Mouse (Mus musculus) R1 (cell line): Measurements from ENCODE around the gene Sox18.

Experiments
- DNase-seq: peaks from one replicate; pipeline ENCODE4 v3.0.0-alpha.2; 2018; ENCODE audit warnings: low read depth, low spot score

Sox18 gene

GRCm38 (mm10) chr2:181680716-181681117 lies 9.3 kb upstream of the Sox18 start:
- no peak for DNase-seq

DNA sequence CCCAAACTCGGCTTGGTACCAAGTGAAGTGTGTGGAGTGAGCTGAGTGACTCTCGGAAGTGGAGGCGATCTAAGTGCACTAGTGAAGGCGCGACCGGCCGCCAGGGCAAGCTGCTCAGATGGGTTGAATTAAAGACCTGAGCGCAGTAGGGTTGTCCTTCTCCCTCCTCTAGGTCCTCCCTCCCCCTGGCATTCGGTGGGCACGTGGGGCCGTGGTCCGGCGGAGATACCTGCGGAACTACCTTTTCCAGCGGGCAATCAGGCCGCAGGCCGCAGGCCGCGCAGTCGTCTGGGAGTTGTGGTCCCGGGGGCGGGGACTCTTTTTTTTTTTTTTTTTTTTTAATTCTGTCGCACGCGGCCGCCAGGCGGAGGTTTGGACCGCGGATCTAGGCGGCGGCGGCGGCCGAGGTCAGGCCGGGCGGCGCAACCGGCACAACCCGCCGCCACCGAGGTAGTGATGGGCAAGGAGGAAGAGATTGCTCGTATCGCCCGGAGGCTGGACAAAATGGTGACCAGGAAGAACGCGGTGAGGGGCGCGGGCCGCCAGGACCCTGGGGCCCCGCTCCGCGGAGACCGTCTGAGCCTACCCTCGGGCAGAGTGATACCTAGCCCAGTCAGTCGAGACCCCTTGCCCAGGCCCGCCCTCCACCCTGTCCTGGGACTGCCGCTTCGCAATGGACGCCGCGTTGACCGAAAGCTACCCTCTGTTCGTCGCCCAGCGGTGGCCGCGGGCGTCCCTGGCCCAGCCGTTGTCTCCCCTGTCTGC lies 8.7 kb upstream of the Sox18 start, which contains the start of gene Tcea2:
Gene Tcea2 (plus strand): TSS at position 360 of the 765 bp plus-strand sequence.
- peak; percentile 76 for DNase-seq

DNA sequence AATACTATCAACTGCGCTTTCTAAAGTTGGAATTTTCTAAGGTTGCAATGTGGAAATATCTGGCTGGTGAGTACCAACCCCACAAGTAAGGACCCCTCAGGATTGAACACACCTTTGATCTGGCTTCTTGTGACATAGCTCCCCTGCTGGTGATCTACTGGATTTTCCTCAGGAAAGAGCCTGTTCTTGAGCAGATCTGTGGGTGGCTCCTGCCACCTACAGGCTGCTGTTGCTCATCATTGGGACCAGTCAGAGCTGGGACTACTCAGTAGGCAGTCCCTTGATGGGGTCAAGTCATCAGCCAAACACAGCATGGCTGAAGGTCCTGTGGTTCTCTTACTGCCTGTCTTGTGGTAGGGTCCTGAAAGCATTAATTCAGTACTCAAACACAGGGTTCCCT lies 7.3 kb upstream of the Sox18 start:
- DNase-seq, result peak; percentile 91

DNA sequence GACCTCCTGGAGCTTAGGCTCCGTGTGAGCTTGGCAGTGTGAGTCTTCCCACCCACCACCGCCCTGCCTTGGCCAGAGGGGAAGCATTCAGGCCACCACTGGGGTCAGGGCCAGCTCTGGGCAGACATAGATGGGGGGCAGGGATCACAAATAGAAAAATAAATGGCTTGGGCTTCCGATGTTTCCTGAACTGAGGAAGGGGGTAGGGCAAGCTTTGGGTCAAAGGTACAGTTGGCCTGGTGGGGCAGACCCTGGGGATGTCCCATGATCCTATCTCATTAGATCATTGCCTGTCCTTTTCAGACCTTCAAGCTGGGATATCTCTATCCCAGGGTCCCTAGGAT lies 6.3 kb upstream of the Sox18 start:
- DNase-seq, result no peak

DNA sequence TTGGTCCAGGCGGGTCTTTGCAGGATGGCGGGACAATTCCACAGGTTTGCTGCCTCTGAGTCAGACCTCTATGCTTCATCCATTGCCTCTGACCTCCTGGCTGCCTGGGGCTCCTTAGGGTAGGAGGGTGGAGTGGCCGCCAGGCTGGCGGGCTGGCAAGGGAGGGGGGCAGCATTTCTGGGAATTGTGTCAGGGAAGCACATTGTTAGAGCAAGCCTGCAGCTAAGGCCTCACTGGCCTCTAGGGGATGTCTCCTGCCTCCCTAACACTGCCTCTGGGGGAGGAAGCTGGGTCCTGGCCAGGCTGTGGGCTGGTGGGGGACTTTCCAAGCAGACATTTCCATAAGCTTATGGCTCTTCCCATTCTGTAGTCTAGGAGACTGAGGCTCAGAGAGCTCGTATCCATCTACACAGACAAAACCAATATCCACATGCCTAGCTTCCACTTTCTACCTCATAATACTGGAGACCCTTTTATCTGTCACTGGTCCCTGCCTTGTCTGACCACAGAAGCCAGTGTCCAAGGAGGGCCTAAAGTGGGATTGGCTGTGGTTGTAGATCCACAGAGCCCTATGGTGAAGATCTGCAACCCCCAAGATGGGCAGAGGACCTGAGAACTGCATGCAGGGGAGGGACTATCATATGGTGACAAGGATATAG lies 5.8 kb upstream of the Sox18 start:
- DNase-seq, result no peak

DNA sequence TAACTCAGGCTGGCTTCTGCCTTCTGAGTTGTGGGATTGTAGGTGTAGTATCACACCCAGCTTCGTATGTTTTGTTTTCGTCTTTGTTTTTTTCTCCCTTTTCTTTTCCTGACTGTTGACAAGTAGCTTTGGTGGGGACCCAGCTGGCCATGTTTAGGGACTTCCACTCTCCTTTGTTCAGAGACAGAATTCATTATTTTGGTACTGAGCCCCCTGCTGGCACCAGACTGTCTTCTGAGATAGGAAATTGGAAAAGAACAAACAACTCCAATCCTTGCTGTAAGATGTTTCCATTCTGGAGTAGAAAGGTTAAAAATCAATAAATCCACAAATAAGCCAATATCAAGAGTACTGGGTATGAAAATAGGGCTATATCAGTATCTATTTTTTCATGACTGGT lies 5.0 kb upstream of the Sox18 start:
- DNase-seq, result no peak

DNA sequence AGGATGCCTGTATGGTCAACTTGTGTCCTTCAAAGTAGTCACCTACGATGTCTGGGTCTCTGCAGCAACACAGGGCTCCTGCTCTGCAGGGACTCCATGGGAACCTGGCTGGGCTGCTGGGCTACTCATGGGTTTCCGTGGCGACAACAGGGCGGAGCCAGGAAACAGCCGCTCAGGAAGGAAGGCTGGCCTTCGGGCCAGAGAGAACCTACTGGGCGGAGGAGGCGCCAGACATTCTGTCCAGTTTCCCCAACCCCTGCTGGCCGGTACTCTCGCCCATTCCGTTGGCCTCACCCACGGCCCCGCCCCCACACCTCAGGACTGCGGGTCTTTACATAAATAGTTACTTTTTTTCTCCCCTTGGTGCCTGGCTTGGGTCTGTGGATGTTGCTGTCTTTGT lies 4.0 kb upstream of the Sox18 start:
- peak; percentile 54 for DNase-seq

- DNase-seq, result no peak
Observed at GRCm38 (mm10) chr2:181674934-181675333, 3.5 kb upstream of the Sox18 start.

GRCm38 (mm10) chr2:181673501-181673900 lies 2.1 kb upstream of the Sox18 start:
- DNase-seq, result no peak

DNA sequence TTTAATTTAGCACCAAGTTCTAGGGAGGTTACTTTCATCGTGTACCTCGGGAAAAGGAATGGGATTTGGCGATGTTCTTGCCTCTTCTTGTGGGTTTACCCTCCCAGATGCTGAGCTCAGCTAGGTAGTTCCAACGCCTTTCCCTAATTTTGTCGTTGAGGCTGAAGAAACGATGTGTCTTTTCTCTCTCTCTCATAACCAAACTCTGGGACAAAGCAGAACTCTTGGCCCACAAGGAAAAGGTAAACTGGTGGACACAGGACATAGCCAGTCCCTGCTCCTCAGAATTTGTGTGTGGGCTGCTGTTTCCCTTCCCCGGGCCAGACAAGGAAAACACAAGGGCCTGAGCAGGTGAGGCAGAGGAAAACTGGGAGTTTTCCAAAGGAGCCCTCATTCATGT lies 544 bp upstream of the Sox18 start:
- no peak for DNase-seq

DNA sequence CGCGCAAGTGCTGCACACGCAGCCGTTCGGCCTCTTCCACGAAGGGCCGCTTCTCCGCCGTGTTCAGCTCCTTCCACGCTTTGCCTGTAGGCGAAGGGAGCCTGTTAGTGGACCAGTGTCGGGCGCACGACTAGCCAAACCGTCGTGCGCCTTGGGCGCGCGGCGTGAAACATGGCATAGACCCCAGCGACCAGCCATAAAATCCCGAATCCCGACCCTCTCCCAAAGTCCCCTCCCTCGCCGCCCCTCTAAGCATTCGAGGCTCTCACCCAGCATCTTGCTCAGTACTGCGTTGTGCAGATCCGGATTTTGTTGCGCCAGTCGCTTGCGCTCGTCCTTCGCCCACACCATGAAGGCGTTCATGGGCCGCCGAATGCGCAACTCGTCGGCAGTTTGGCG lies 528 bp downstream of the Sox18 start:
- DNase-seq, result peak; percentile 51

DNA sequence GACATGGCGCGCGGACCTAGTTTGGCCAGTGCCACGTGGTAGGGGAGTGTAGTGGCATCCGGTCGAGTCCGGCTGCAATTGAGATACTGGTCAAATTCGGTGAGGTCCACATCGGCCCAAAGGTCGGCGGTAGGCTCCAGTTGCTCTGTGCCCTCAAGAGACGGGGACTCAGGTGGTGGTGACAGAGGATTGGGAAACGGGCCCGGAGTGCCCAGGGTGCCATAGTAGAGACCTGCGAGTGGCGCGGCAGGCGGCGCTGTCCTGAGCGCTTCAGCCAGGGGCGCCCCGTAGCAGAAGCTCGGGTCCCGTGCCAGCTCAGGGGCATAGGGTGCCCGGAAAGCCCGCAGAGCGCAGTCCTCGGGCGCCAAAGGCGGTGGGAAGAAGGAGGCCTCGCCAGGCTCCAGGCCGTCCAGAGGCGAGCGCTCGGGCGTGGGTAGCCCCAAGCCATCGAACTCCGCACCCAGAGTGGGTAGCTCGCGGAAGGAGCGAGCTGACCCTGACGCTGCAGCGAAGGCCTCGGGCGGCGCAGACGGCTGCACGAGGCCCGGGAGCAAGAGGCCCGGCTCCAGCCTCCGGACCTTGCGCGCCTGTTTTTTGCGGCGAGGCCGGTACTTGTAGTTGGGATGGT lies 1.0 kb downstream of the Sox18 start:
- peak; percentile 38 for DNase-seq

DNA sequence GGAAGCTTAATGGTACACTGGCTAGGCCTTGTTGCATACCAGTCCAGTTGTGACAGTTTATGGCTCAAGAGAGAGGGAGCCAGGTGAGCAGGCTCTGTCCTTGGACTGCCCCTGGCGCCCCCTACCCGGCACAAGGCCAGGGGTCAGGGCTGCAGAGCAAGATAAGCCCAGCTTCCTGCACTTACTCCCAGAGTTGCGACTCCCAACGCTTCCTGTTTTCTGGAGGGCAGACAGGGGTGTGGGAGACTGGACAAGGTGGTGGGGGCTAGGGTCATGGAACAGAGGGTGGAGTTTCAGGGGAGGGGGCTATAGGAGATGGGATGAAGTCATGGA lies 8.2 kb downstream of the Sox18 start:
- DNase-seq, result no peak

DNA sequence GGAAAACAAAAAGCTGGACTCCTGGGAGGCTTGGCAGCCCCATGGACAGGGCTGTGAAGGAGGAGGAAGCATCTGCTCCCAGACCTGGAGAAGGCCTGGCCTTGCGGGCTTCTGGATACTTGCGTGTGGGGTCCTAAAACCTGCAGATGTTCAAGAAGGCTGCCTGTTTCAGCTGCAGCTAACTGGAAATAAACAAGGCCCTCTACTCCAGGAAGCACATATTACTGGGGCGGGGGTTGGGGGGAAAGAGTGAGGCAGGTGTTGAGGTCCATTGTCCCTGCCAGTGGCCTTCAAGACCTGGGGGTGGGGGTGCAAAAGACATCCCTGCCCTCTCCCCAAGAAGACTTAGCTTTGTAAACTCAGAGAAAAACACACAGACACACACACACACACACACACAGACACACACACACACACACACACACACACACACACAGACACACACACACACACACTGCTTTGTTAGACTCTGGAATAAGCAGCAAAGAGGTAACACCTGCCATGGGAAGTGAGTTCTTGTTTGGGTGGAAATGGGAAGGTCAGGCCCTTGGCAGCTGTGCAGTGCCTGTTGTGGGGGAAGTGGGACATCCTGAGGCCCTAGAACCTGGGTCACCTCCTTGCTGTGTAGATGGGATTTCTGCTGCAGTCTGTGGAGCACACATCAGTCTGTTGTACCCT lies 8.7 kb downstream of the Sox18 start:
- no peak for DNase-seq

DNA sequence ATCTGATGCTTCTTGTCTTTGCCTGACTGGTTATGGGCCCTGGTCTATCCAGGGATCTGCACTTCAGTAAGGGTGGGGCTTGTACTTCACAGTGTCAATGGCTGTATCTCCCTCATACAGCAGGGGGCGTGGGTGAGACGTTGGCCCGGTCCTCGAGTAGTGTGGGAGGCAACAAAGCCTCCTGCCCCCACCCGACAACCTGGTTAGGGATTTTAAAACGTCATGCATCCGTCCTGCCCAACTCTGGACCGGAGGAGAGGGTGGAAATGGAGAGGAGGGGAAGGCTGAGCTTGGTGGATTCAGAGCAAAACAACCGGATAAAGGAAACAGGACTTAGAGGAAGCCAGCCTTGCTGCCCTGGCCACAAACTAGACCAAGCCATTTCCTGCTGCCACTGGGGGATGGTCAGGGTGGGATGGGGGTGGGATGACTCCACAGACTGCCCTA lies 11.8 kb downstream of the Sox18 start:
- DNase-seq, result peak; percentile 89

DNA sequence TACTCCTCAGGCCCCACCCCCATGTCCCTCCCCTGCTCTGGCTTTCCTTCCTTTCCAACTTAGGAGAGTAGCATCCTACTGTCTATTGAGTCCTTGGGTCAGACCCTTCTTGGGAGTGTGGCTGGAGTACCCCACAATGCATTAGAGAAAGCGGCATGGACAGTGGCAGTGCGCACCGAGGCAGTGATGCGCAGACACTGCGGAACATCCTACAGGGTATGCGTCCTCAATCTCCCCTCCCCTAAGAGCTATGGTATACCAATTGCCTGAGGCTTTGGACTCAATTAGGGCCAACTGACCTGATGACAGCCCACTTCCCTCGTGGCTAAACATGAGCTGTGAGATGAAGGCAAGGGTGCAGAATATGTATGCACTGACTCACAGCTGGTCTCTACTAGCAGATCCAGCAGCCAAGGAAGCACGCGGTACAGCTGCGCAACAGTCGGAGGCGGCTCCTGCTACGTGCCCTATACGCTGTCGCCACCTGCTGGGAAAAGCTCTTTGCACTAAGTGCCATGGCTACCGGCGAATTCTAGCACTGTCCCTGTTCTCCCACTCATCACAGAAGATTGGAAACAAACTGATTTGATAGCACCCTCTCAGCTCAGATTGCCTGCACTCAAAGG lies 12.4 kb downstream of the Sox18 start:
- peak; percentile 72 for DNase-seq

DNA sequence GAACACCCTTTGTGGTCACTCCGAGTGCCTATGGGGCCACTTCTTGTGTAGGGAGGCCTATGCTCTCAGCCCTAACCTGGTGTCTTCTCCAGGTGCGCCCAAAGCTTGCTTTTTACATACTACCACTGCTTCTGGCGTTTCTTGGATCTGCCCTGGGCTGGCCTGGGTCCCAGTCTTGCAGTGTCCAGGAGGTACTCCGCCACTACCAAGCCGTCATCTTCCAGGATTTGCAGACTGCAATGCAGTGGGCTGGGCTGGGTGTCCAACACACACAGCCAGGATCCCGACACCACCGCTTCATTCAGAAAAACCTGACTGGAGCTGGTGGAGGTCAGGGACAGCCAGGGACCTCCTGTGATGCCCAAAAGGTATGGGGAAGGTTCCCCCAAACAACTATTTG lies 12.9 kb downstream of the Sox18 start:
- no peak for DNase-seq

- no peak for DNase-seq
Observed at GRCm38 (mm10) chr2:181657441-181657840, 14.0 kb downstream of the Sox18 start.

GRCm38 (mm10) chr2:181656734-181657133 lies 14.7 kb downstream of the Sox18 start, which contains the start of gene Gm29797:
TSS of gene Gm29797 (plus strand) at chr2:181657034.
- DNase-seq, result no peak

- no peak for DNase-seq
Observed at GRCm38 (mm10) chr2:181653523-181653922, 17.9 kb downstream of the Sox18 start.

DNA sequence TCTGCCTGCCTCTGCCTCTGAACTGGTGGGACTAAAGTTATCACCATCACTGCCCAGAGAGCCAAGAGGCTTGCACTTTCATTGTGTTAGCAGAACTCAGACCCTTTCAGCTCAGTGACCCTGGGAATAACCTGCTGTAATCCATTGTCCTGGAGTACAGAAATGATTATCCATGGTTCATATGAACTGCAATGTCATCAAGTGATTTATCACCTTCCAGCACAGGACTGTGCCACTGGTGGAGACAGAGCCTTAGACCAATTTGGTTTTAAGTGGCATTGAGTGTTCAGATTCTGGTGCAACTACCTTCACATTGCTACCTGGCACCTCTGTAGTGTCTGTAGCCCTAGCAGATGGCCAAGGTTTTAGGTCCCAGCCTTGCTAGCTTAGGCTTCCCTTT lies 18.4 kb downstream of the Sox18 start:
- no peak for DNase-seq

- no peak for DNase-seq
Observed at GRCm38 (mm10) chr2:181648926-181649325, 22.5 kb downstream of the Sox18 start.
